Mouse (Mus musculus) embryo, embryonic 11.5 days (tissue): ENCODE data around the gene Eya2.

Experiments
- DNase-seq: peaks from one replicate; pipeline ENCODE4 v3.0.0-alpha.2; 2012; ENCODE audit warnings: low read depth, low spot score

Gene Eya2

GRCm38 (mm10) chr2:165593763-165594162 lies 1.1 kb upstream of the Eya2 start:
- DNase-seq = no peak

GRCm38 (mm10) chr2:165595676-165596070 lies 841 bp downstream of the Eya2 start:
- no peak for DNase-seq

- DNase-seq = no peak
These were observed 1.3 kb downstream of the Eya2 start for GRCm38 (mm10) chr2:165596141-165596540.

- DNase-seq = no peak
These were observed 2.7 kb downstream of the Eya2 start for GRCm38 (mm10) chr2:165597536-165597935.

GRCm38 (mm10) chr2:165598139-165598538 lies 3.3 kb downstream of the Eya2 start:
- DNase-seq = no peak

- no peak for DNase-seq
These were observed 4.7 kb downstream of the Eya2 start for GRCm38 (mm10) chr2:165599566-165599965.

- no peak for DNase-seq
These were observed 6.1 kb downstream of the Eya2 start for GRCm38 (mm10) chr2:165600926-165601325.

GRCm38 (mm10) chr2:165601605-165602004 lies 6.8 kb downstream of the Eya2 start:
- DNase-seq = no peak

- DNase-seq = no peak
These were observed 8.9 kb downstream of the Eya2 start for GRCm38 (mm10) chr2:165603775-165604174.

GRCm38 (mm10) chr2:165611551-165612253 lies 16.9 kb downstream of the Eya2 start:
- DNase-seq = no peak

GRCm38 (mm10) chr2:165613741-165614339 lies 19.0 kb downstream of the Eya2 start:
- DNase-seq = no peak

- no peak for DNase-seq
These were observed 26.7 kb downstream of the Eya2 start for GRCm38 (mm10) chr2:165621488-165621887.

GRCm38 (mm10) chr2:165622596-165622995 lies 27.8 kb downstream of the Eya2 start:
- no peak for DNase-seq

GRCm38 (mm10) chr2:165626826-165627225 lies 32.0 kb downstream of the Eya2 start:
- DNase-seq = no peak

- no peak for DNase-seq
These were observed 33.1 kb downstream of the Eya2 start for GRCm38 (mm10) chr2:165627974-165628373.

- DNase-seq = no peak
These were observed 35.1 kb downstream of the Eya2 start for GRCm38 (mm10) chr2:165629900-165630299.

GRCm38 (mm10) chr2:165633011-165633785 lies 38.4 kb downstream of the Eya2 start:
- DNase-seq = no peak

GRCm38 (mm10) chr2:165634481-165634880 lies 39.6 kb downstream of the Eya2 start:
- no peak for DNase-seq

GRCm38 (mm10) chr2:165639075-165639755 lies 44.4 kb downstream of the Eya2 start:
- DNase-seq = no peak

GRCm38 (mm10) chr2:165641909-165642505 lies 47.2 kb downstream of the Eya2 start:
- DNase-seq = peak; percentile 32

GRCm38 (mm10) chr2:165643596-165643995 lies 48.8 kb downstream of the Eya2 start:
- DNase-seq = no peak

GRCm38 (mm10) chr2:165644057-165644456 lies 49.2 kb downstream of the Eya2 start:
- no peak for DNase-seq
